Mouse (Mus musculus) megakaryocyte, embryonic 14.5 days (primary cell): ENCODE results near the gene Capn15.

Experiments
- FLI1 ChIP-seq: IDR thresholded peaks from 2 replicates; pipeline ENCODE4 v1.6.1; 2012; ENCODE audit warnings: low read length, inconsistent platforms, mixed read lengths
- GATA1 ChIP-seq: IDR thresholded peaks from 3 replicates; pipeline ENCODE4 v1.6.1; 2012; ENCODE audit warnings: mixed read lengths, low read length, inconsistent platforms, borderline replicate concordance

DNA sequence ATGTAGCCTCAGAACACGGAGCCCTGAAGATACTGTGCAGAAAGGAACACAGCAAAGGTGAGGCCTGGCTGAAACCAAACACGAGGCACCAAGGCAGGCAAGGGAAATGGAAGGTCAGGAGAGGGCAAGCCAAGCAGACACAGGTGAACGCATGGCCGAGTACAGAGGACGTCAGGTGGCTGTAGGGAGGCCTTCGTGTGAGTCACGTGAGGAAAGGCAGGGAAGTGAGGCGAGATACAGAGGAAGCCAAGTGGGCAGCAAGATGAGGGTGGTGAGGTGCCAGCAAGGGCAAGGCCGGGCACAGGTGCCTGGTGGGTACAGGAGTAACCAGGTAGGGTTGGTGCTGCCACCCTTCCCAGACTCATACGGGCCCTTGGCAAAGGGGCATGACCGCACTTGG, 12.8 kb upstream of the Capn15 start:
- TF ChIP-seq GATA1 (no peak), FLI1 (no peak)
